Mouse (Mus musculus) T-helper 2 cell (primary cell): ENCODE results near the gene Spag9.

Experiments used
- in situ Hi-C: fragments of 300-600 bp; cut with MboI, MseI; formaldehyde crosslinking; loops from one replicate; pipeline ENCODE4 v1.15.1; 2025; ENCODE audit warnings: high pct_unique_total_duplicates

Gene Spag9

GRCm38 (mm10) chr11:93995720-93996305 lies at the start of gene Spag9:
Gene Spag9 (plus strand): TSS chr11:93996091.
- in situ Hi-C loops, result no loop called here

GRCm38 (mm10) chr11:93948887-93949567 lies 46.9 kb upstream of the Spag9 start:
- in situ Hi-C loops, result no loop called here

- in situ Hi-C loops, result no loop called here
These were observed 45.8 kb upstream of the Spag9 start for GRCm38 (mm10) chr11:93950045-93950444.

GRCm38 (mm10) chr11:93952376-93952775 lies 43.5 kb upstream of the Spag9 start:
- in situ Hi-C loops, result no loop called here

- in situ Hi-C loops, result no loop called here
These were observed 41.1 kb upstream of the Spag9 start for GRCm38 (mm10) chr11:93954738-93955255.

- in situ Hi-C loops, result no loop called here
These were observed 40.4 kb upstream of the Spag9 start for GRCm38 (mm10) chr11:93955256-93956150.

GRCm38 (mm10) chr11:93956159-93956558 lies 39.7 kb upstream of the Spag9 start, which contains the start of gene Nme2:
Gene Nme2 (minus strand): TSS chr11:93956259.
- in situ Hi-C loops, result no loop called here

- in situ Hi-C loops, result no loop called here
These were observed 38.8 kb upstream of the Spag9 start for GRCm38 (mm10) chr11:93957031-93957555.

GRCm38 (mm10) chr11:93957746-93958145 lies 38.1 kb upstream of the Spag9 start:
- in situ Hi-C loops, result no loop called here

GRCm38 (mm10) chr11:93961482-93961881 lies 34.4 kb upstream of the Spag9 start:
- in situ Hi-C loops, result no loop called here

- in situ Hi-C loops, result no loop called here
These were observed 32.9 kb upstream of the Spag9 start for GRCm38 (mm10) chr11:93963013-93963412.

- in situ Hi-C loops, result loop anchor here (5.0 kb wide), 1 partner anchor 78 kb away; the partner anchor contains the start of genes Mbtd1 and Utp18
These were observed 30.5 kb upstream of the Spag9 start for GRCm38 (mm10) chr11:93965391-93965790.

- in situ Hi-C loops, result loop anchor here (5.0 kb wide), 1 partner anchor 80 kb away; the partner anchor contains the start of genes Mbtd1 and Utp18
These were observed 28.5 kb upstream of the Spag9 start for GRCm38 (mm10) chr11:93967381-93967780.

GRCm38 (mm10) chr11:93968005-93968847 lies 27.7 kb upstream of the Spag9 start, which contains the start of the genes Gm20390 and Nme1:
Gene Gm20390 (minus strand): TSS chr11:93968293.
Gene Nme1 (minus strand): TSS chr11:93968521.
- in situ Hi-C loops, result loop anchor here (5.0 kb wide), 1 partner anchor 81 kb away; the partner anchor contains the start of genes Mbtd1 and Utp18

GRCm38 (mm10) chr11:93968848-93969128 lies 27.1 kb upstream of the Spag9 start:
- in situ Hi-C loops, result loop anchor here (5.0 kb wide), 1 partner anchor 81 kb away; the partner anchor contains the start of genes Mbtd1 and Utp18

- in situ Hi-C loops, result loop anchor here (5.0 kb wide), 1 partner anchor 82 kb away; the partner anchor contains the start of genes Mbtd1 and Utp18
These were observed 26.7 kb upstream of the Spag9 start for GRCm38 (mm10) chr11:93969171-93969570.

- in situ Hi-C loops, result loop anchor here (5.0 kb wide), 2 partner anchors 82 to 113 kb away; partner anchors contain the start of genes Mbtd1 and Utp18
These were observed 26.1 kb upstream of the Spag9 start for GRCm38 (mm10) chr11:93969799-93970198.

GRCm38 (mm10) chr11:93972951-93973350 lies 22.9 kb upstream of the Spag9 start:
- in situ Hi-C loops, result loop anchor here (5.0 kb wide), 1 partner anchor 109 kb away; no protein-coding TSS in a partner anchor

GRCm38 (mm10) chr11:93979502-93980049 lies 16.3 kb upstream of the Spag9 start:
- in situ Hi-C loops, result no loop called here

- in situ Hi-C loops, result no loop called here
These were observed 11.3 kb upstream of the Spag9 start for GRCm38 (mm10) chr11:93984619-93985018.
